Mouse (Mus musculus): ENCODE measurements around the gene Gm11596.

DNA sequence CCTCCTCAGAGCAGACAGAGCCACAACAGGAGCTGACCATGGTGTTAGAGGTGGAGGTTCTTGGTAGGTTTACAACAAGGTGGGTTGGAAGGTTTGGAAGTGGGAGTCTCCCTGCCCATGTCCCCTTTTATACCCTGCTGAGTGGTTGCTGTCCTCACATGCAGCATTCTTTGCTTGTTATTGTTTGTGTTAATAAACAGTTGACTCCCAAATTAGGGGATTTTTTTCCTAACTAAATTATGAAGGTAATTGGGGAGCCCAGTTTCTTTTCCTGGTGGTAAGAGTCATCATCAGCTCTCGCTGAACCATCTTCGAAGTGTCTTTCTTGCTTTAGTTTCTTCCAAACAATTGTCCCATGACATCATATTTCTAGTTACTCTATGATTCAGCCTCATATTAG lies 12.7 kb downstream of the Gm11596 start, which contains the start of gene Krtap4-8:
- TF ChIP-seq CTCF (IDR thresholded peaks at IDR 0.05; ENCODE audit: borderline replicate concordance, insufficient read depth, low read length) (no peak), POLR2A (IDR thresholded peaks at IDR 0.05; ENCODE audit: low read depth, low read length) (no peak)

Measured in embryonic fibroblast, embryonic 13.5 days (primary cell).